Mouse (Mus musculus): Measurements from ENCODE around the gene Flvcr2. TPM values are rescaled to one million over a fixed set of nuclear protein-coding genes. Genes with fewer than 3 reads are reported as not detected.

Gene Flvcr2
- polyA plus RNA-seq, 1 experiment from 2014 or later: 1.8 TPM

GRCm38 (mm10) chr12:85766287-85766686, 19.9 kb downstream of the Flvcr2 start:
- Histone ChIP-seq H3K9ac (replicated peaks) (no peak overlapping the region), H3K4me2 (no peak overlapping the region), H3K4me1 (replicated peaks) (no peaks in the 10 kb centered on the region), H3K36me3 (no peaks in the 10 kb centered on the region), H3K27ac (no peak overlapping the region), H3K4me3 (replicated peaks) (no peak overlapping the region), H3K27me3 (no peaks in the 10 kb centered on the region; the same call in 1 of the 2 replicates), H3K9me3 (no peaks in the 10 kb centered on the region)
- WGBS: 80% methylated on average over 3 of the region's 3 CpGs
- ATAC-seq (ENCODE audit: insufficient number of reproducible peaks, insufficient read depth, low FRiP score, low TSS enrichment, low read depth): no peak

GRCm38 (mm10) chr12:85767750-85768149, 21.4 kb downstream of the Flvcr2 start:
- 43% methylated on average over 4 of the region's 4 CpGs for WGBS
- H3K27ac ChIP-seq: no peak overlapping the region

GRCm38 (mm10) chr12:85771356-85771755, 25.0 kb downstream of the Flvcr2 start:
- no peaks in the 10 kb centered on the region for H3K36me3 ChIP-seq
- no peaks in the 10 kb centered on the region for H3K4me1 ChIP-seq (replicated peaks)
- ATAC-seq (ENCODE audit: insufficient number of reproducible peaks, insufficient read depth, low FRiP score, low TSS enrichment, low read depth): no peak
- no peak overlapping the region for H3K9ac ChIP-seq (replicated peaks)
- peaks cover 9% of the 10 kb centered on the region; the same call in 1 of the 2 replicates for H3K9me3 ChIP-seq
- 67% methylated on average over 3 of the region's 3 CpGs for WGBS
- H3K4me3 ChIP-seq (replicated peaks): no peak overlapping the region
- H3K27me3 ChIP-seq: no peaks in the 10 kb centered on the region; the same call in 1 of the 2 replicates
- no peak overlapping the region for H3K27ac ChIP-seq
- no peak overlapping the region for H3K4me2 ChIP-seq

More at GRCm38 (mm10) chr12:85767750-85768149, 21.4 kb downstream of the Flvcr2 start:
- Histone ChIP-seq H3K4me3 (replicated peaks) (no peak overlapping the region), H3K4me1 (replicated peaks) (no peaks in the 10 kb centered on the region), H3K4me2 (no peak overlapping the region), H3K9me3 (no peaks in the 10 kb centered on the region), H3K36me3 (no peaks in the 10 kb centered on the region), H3K9ac (replicated peaks) (no peak overlapping the region), H3K27me3 (no peaks in the 10 kb centered on the region; the same call in 1 of the 2 replicates)
- ATAC-seq (ENCODE audit: insufficient number of reproducible peaks, insufficient read depth, low FRiP score, low TSS enrichment, low read depth): no peak

GRCm38 (mm10) chr12:85778962-85779361, 32.6 kb downstream of the Flvcr2 start:
- Histone ChIP-seq H3K27ac (no peak overlapping the region), H3K9me3 (peaks cover 3% of the 10 kb centered on the region; the same call in 1 of the 2 replicates), H3K36me3 (no peaks in the 10 kb centered on the region), H3K4me3 (replicated peaks) (no peak overlapping the region), H3K4me1 (replicated peaks) (no peaks in the 10 kb centered on the region), H3K4me2 (no peak overlapping the region), H3K27me3 (no peaks in the 10 kb centered on the region), H3K9ac (replicated peaks) (no peak overlapping the region)
- WGBS: 91% methylated on average over 3 of the region's 3 CpGs
- ATAC-seq (ENCODE audit: insufficient number of reproducible peaks, insufficient read depth, low FRiP score, low TSS enrichment, low read depth): no peak

GRCm38 (mm10) chr12:85779707-85780106, 33.4 kb downstream of the Flvcr2 start:
- Histone ChIP-seq H3K4me2 (no peak overlapping the region), H3K9ac (replicated peaks) (no peak overlapping the region), H3K4me3 (replicated peaks) (no peak overlapping the region), H3K27me3 (no peaks in the 10 kb centered on the region), H3K4me1 (replicated peaks) (peaks cover 2% of the 10 kb centered on the region; the same call in 1 of the 2 replicates), H3K36me3 (no peaks in the 10 kb centered on the region), H3K9me3 (no peaks in the 10 kb centered on the region), H3K27ac (no peak overlapping the region)
- no peak for ATAC-seq (ENCODE audit: insufficient number of reproducible peaks, insufficient read depth, low FRiP score, low TSS enrichment, low read depth)
- 92% methylated on average over 5 of the region's 5 CpGs for WGBS

- Histone ChIP-seq H3K4me3 (replicated peaks) (no peak overlapping the region), H3K36me3 (no peaks in the 10 kb centered on the region), H3K4me1 (replicated peaks) (peaks cover 18% of the 10 kb centered on the region), H3K27ac (no peak overlapping the region), H3K4me2 (no peak overlapping the region), H3K9me3 (no peaks in the 10 kb centered on the region), H3K27me3 (no peaks in the 10 kb centered on the region), H3K9ac (replicated peaks) (no peak overlapping the region)
- no peak for ATAC-seq (ENCODE audit: insufficient number of reproducible peaks, insufficient read depth, low FRiP score, low TSS enrichment, low read depth)
- 82% methylated on average over 3 of the region's 3 CpGs for WGBS
Measured at GRCm38 (mm10) chr12:85781606-85782005, 35.3 kb downstream of the Flvcr2 start.

- Histone ChIP-seq H3K4me1 (replicated peaks) (peaks cover 18% of the 10 kb centered on the region), H3K27ac (peak overlapping the region; percentile 62; the same call in 1 of the 2 replicates), H3K9ac (replicated peaks) (no peak overlapping the region), H3K27me3 (no peaks in the 10 kb centered on the region), H3K36me3 (no peaks in the 10 kb centered on the region), H3K4me3 (replicated peaks) (no peak overlapping the region), H3K4me2 (peak overlapping the region; percentile 21), H3K9me3 (no peaks in the 10 kb centered on the region)
- 34% methylated on average over 19 of the region's 19 CpGs for WGBS
- 0 out of 2 replicates have a peak, but pooled peaks have one; percentile 34 for ATAC-seq (ENCODE audit: insufficient number of reproducible peaks, insufficient read depth, low FRiP score, low TSS enrichment, low read depth)
Measured at GRCm38 (mm10) chr12:85784916-85785815, 38.8 kb downstream of the Flvcr2 start.

- no peaks in the 10 kb centered on the region for H3K4me1 ChIP-seq (replicated peaks)
- WGBS: 84% methylated on average over 4 of the region's 4 CpGs
- no peaks in the 10 kb centered on the region for H3K27me3 ChIP-seq
- H3K4me3 ChIP-seq (replicated peaks): no peak overlapping the region
- ATAC-seq (ENCODE audit: insufficient number of reproducible peaks, insufficient read depth, low FRiP score, low TSS enrichment, low read depth): no peak
- no peaks in the 10 kb centered on the region for H3K9me3 ChIP-seq
- H3K4me2 ChIP-seq: no peak overlapping the region
- H3K27ac ChIP-seq: no peak overlapping the region
- H3K9ac ChIP-seq (replicated peaks): no peak overlapping the region
- H3K36me3 ChIP-seq: no peaks in the 10 kb centered on the region
Measured at GRCm38 (mm10) chr12:85792158-85792557, 45.8 kb downstream of the Flvcr2 start.

- H3K27ac ChIP-seq: no peak overlapping the region
- no peak overlapping the region for H3K4me2 ChIP-seq
- no peaks in the 10 kb centered on the region for H3K36me3 ChIP-seq
- H3K9me3 ChIP-seq: no peaks in the 10 kb centered on the region
- no peaks in the 10 kb centered on the region for H3K27me3 ChIP-seq
- H3K4me1 ChIP-seq (replicated peaks): no peaks in the 10 kb centered on the region
- 70% methylated on average over 6 of the region's 6 CpGs for WGBS
- no peak for ATAC-seq (ENCODE audit: insufficient number of reproducible peaks, insufficient read depth, low FRiP score, low TSS enrichment, low read depth)
- no peak overlapping the region for H3K4me3 ChIP-seq (replicated peaks)
- no peak overlapping the region for H3K9ac ChIP-seq (replicated peaks)
Measured at GRCm38 (mm10) chr12:85792821-85793346, 46.5 kb downstream of the Flvcr2 start.

- Histone ChIP-seq H3K9me3 (no peaks in the 10 kb centered on the region), H3K4me3 (replicated peaks) (no peak overlapping the region), H3K9ac (replicated peaks) (no peak overlapping the region), H3K36me3 (no peaks in the 10 kb centered on the region), H3K4me2 (no peak overlapping the region), H3K27me3 (no peaks in the 10 kb centered on the region), H3K27ac (no peak overlapping the region), H3K4me1 (replicated peaks) (no peaks in the 10 kb centered on the region)
- ATAC-seq (ENCODE audit: insufficient number of reproducible peaks, insufficient read depth, low FRiP score, low TSS enrichment, low read depth): no peak
- WGBS: 89% methylated on average over 2 of the region's 2 CpGs
Measured at GRCm38 (mm10) chr12:85794094-85794493, 47.8 kb downstream of the Flvcr2 start.

- Histone ChIP-seq H3K4me1 (replicated peaks) (0 out of 2 replicates have a peak, but pooled peaks cover 2% of the 10 kb centered on the region), H3K36me3 (no peaks in the 10 kb centered on the region), H3K9me3 (no peaks in the 10 kb centered on the region), H3K27me3 (no peaks in the 10 kb centered on the region), H3K9ac (replicated peaks) (no peak overlapping the region), H3K27ac (no peak overlapping the region), H3K4me3 (replicated peaks) (no peak overlapping the region), H3K4me2 (no peak overlapping the region)
- WGBS: 78% methylated on average over 1 of the region's 1 CpGs
- no peak for ATAC-seq (ENCODE audit: insufficient number of reproducible peaks, insufficient read depth, low FRiP score, low TSS enrichment, low read depth)
Measured at GRCm38 (mm10) chr12:85795551-85795950, 49.2 kb downstream of the Flvcr2 start.

Data from limb, embryonic 12.5 days (tissue).